Mouse (Mus musculus) embryonic facial prominence, embryonic 14.5 days (tissue): ENCODE measurements around the gene Eps8. TPM values are rescaled to one million over a fixed set of nuclear protein-coding genes. Genes with fewer than 3 reads are reported as not detected.
"Not testable (repeated sequence)": the region's sequence is repeated elsewhere in the genome, so short reads cannot be mapped to it uniquely, and the experiment has no call there.

Experiments used
- ATAC-seq: fragments of 200-750 bp; cut with Nextera tagmentation; 2 replicates; pipeline ENCODE4 v1.8.0; 2017; ENCODE audit warnings: low read depth, moderate number of reproducible peaks, moderate TSS enrichment
- DNase-seq: peaks from one replicate; pipeline ENCODE4 v3.0.0-alpha.2; 2015; ENCODE audit warnings: low spot score
- H3K27ac ChIP-seq: fragments of 300-500 bp; sonication (generic); replicated peaks from 2 replicates; pipeline ENCODE4 v1.5.1; 2014; ENCODE audit warnings: low read depth, mild to moderate bottlenecking, low read length, moderate library complexity
- H3K27me3 ChIP-seq: fragments of 300-500 bp; sonication (generic); replicated peaks from 2 replicates; pipeline ENCODE4 v1.6.1; 2014; ENCODE audit warnings: low read length; ENCODE audit not compliant: control insufficient read depth, insufficient read depth
- H3K36me3 ChIP-seq: fragments of 300-500 bp; sonication (generic); 2 replicates; pipeline ENCODE4 v1.6.1; 2014; ENCODE audit warnings: low read length, mixed read lengths; ENCODE audit not compliant: control insufficient read depth, insufficient read depth
- H3K4me1 ChIP-seq: fragments of 300-500 bp; sonication (generic); 2 replicates; pipeline ENCODE4 v1.6.1; 2014; ENCODE audit warnings: antibody characterized with exemption, low read length; ENCODE audit not compliant: control insufficient read depth, insufficient read depth
- H3K4me2 ChIP-seq: fragments of 300-500 bp; sonication (generic); 2 replicates; pipeline ENCODE4 v1.6.1; 2014; ENCODE audit warnings: low read depth, mild to moderate bottlenecking, low read length, moderate library complexity, mixed read lengths
- H3K4me3 ChIP-seq: fragments of 300-500 bp; sonication (generic); 2 replicates; pipeline ENCODE4 v1.5.1; 2014; ENCODE audit warnings: low read depth, mild to moderate bottlenecking, low read length
- H3K9ac ChIP-seq: fragments of 300-500 bp; sonication (generic); 2 replicates; pipeline ENCODE4 v1.6.1; 2014; ENCODE audit warnings: low read depth, mild to moderate bottlenecking, low read length, moderate library complexity, mixed read lengths
- H3K9me3 ChIP-seq: fragments of 300-500 bp; sonication (generic); 2 replicates; pipeline ENCODE4 v1.6.1; 2016; ENCODE audit warnings: low read length; ENCODE audit not compliant: control insufficient read depth
- WGBS: fragments of 180-500 bp; shearing (Covaris S2); extraction: QIAGEN DNeasy Blood & Tissue Kit; methylation state at CpG from one replicate; pipeline ENCODE4 v1.1.7; 2014; 5-methylcytosine and 5-hydroxymethylcytosine counted together
- polyA plus RNA-seq: library from polyadenylated mRNA; unstranded; fragments of >200 nt; fragmentation: Nextera tagmentation; extraction: Ambion mirVana; gene quantifications from 2 replicates; pipeline ENCODE4 v1.2.1, GENCODE M21; 2014

Eps8 gene
- polyA plus RNA-seq, 1 experiment from 2014 or later, result 28.7 TPM

GRCm38 (mm10) chr6:137494801-137495200, 159.9 kb downstream of the Eps8 start:
- 69% methylated on average over 1 of the region's 1 CpGs for WGBS
- H3K4me2 ChIP-seq, result no peak overlapping the region
- no peaks in the 10 kb centered on the region for H3K36me3 ChIP-seq
- no peaks in the 10 kb centered on the region for H3K4me1 ChIP-seq
- H3K27me3 ChIP-seq, result no peaks in the 10 kb centered on the region
- ATAC-seq (no peak), DNase-seq (no peak)
- no peaks in the 10 kb centered on the region for H3K9me3 ChIP-seq
- no peak overlapping the region for H3K9ac ChIP-seq
- H3K27ac ChIP-seq, result no peak overlapping the region
- H3K4me3 ChIP-seq, result no peak overlapping the region

GRCm38 (mm10) chr6:137494136-137494475, 160.6 kb downstream of the Eps8 start:
- no peak for DNase-seq
- H3K9ac ChIP-seq, result no peak overlapping the region
- no peak for ATAC-seq
- H3K4me1 ChIP-seq, result no peaks in the 10 kb centered on the region
- no peaks in the 10 kb centered on the region for H3K27me3 ChIP-seq
- H3K27ac ChIP-seq, result no peak overlapping the region
- H3K4me3 ChIP-seq, result no peak overlapping the region
- H3K36me3 ChIP-seq, result no peaks in the 10 kb centered on the region
- no peaks in the 10 kb centered on the region for H3K9me3 ChIP-seq
- H3K4me2 ChIP-seq, result no peak overlapping the region

GRCm38 (mm10) chr6:137493211-137494135, 161.2 kb downstream of the Eps8 start:
- Histone ChIP-seq H3K4me3 (no peak overlapping the region), H3K4me2 (no peak overlapping the region), H3K36me3 (no peaks in the 10 kb centered on the region), H3K27me3 (no peaks in the 10 kb centered on the region), H3K4me1 (no peaks in the 10 kb centered on the region), H3K9ac (no peak overlapping the region), H3K9me3 (no peaks in the 10 kb centered on the region), H3K27ac (no peak overlapping the region)
- WGBS, result 76% methylated on average over 17 of the region's 17 CpGs
- DNase-seq, result no peak
- ATAC-seq, result no peak

- no peak for DNase-seq
- 91% methylated on average over 4 of the region's 4 CpGs for WGBS
Measured at GRCm38 (mm10) chr6:137492582-137492981, 162.1 kb downstream of the Eps8 start.

GRCm38 (mm10) chr6:137491659-137492058, 163.0 kb downstream of the Eps8 start:
- WGBS, result 76% methylated on average over 2 of the region's 2 CpGs
- no peaks in the 10 kb centered on the region for H3K36me3 ChIP-seq
- H3K9ac ChIP-seq, result no peak overlapping the region
- no peak overlapping the region for H3K4me2 ChIP-seq
- DNase-seq (no peak), ATAC-seq (no peak)
- no peak overlapping the region for H3K27ac ChIP-seq
- no peaks in the 10 kb centered on the region for H3K27me3 ChIP-seq
- no peaks in the 10 kb centered on the region for H3K4me1 ChIP-seq
- H3K4me3 ChIP-seq, result no peak overlapping the region
- no peaks in the 10 kb centered on the region for H3K9me3 ChIP-seq

More at GRCm38 (mm10) chr6:137492582-137492981, 162.1 kb downstream of the Eps8 start:
- Histone ChIP-seq H3K27ac (no peak overlapping the region), H3K27me3 (no peaks in the 10 kb centered on the region), H3K4me2 (no peak overlapping the region), H3K36me3 (no peaks in the 10 kb centered on the region), H3K4me1 (no peaks in the 10 kb centered on the region), H3K4me3 (no peak overlapping the region), H3K9ac (no peak overlapping the region), H3K9me3 (no peaks in the 10 kb centered on the region)
- no peak for ATAC-seq

- no peak overlapping the region for H3K27ac ChIP-seq
- WGBS, result 89% methylated on average over 14 of the region's 14 CpGs
Measured at GRCm38 (mm10) chr6:137490115-137490514, 164.6 kb downstream of the Eps8 start.

GRCm38 (mm10) chr6:137487443-137487842, 167.2 kb downstream of the Eps8 start:
- no peak overlapping the region for H3K4me3 ChIP-seq
- H3K9ac ChIP-seq, result no peak overlapping the region
- H3K36me3 ChIP-seq, result peaks cover 12% of the 10 kb centered on the region; the same call in 1 of the 2 replicates
- H3K9me3 ChIP-seq, result no peaks in the 10 kb centered on the region
- no peak overlapping the region for H3K4me2 ChIP-seq
- 22% methylated on average over 6 of the region's 6 CpGs for WGBS
- no peaks in the 10 kb centered on the region for H3K27me3 ChIP-seq
- no peaks in the 10 kb centered on the region for H3K4me1 ChIP-seq
- H3K27ac ChIP-seq, result no peak overlapping the region
- peak; percentile 11 for DNase-seq
- ATAC-seq, result 0 out of 2 replicates have a peak, but pooled peaks have one; percentile 37

More at GRCm38 (mm10) chr6:137490115-137490514, 164.6 kb downstream of the Eps8 start:
- H3K9ac ChIP-seq, result no peak overlapping the region
- H3K27me3 ChIP-seq, result no peaks in the 10 kb centered on the region
- ATAC-seq (no peak), DNase-seq (no peak)
- no peak overlapping the region for H3K4me3 ChIP-seq
- no peak overlapping the region for H3K4me2 ChIP-seq
- H3K9me3 ChIP-seq, result no peaks in the 10 kb centered on the region
- no peaks in the 10 kb centered on the region for H3K4me1 ChIP-seq
- no peaks in the 10 kb centered on the region for H3K36me3 ChIP-seq

- no peaks in the 10 kb centered on the region for H3K4me1 ChIP-seq
- no peaks in the 10 kb centered on the region for H3K27me3 ChIP-seq
- ATAC-seq, result no peak
Measured at GRCm38 (mm10) chr6:137482891-137483290, 171.8 kb downstream of the Eps8 start.

GRCm38 (mm10) chr6:137475695-137476094, 179.0 kb downstream of the Eps8 start:
- H3K27ac ChIP-seq, H3K4me1 ChIP-seq, H3K4me2 ChIP-seq, H3K9me3 ChIP-seq, H3K27me3 ChIP-seq, DNase-seq, H3K4me3 ChIP-seq, ATAC-seq, H3K9ac ChIP-seq: not testable (repeated sequence)
- WGBS, result 94% methylated on average over 5 of the region's 5 CpGs
- H3K36me3 ChIP-seq, result peaks cover 34% of the 10 kb centered on the region

More at GRCm38 (mm10) chr6:137482891-137483290, 171.8 kb downstream of the Eps8 start:
- 82% methylated on average over 7 of the region's 7 CpGs for WGBS
- Histone ChIP-seq H3K4me2 (no peak overlapping the region), H3K36me3 (peaks cover 50% of the 10 kb centered on the region), H3K9ac (no peak overlapping the region), H3K9me3 (no peaks in the 10 kb centered on the region), H3K4me3 (no peak overlapping the region), H3K27ac (no peak overlapping the region)
- no peak for DNase-seq
